40 mouse cellular contexts compared by ENCODE assay signal in the genomic region with DNA sequence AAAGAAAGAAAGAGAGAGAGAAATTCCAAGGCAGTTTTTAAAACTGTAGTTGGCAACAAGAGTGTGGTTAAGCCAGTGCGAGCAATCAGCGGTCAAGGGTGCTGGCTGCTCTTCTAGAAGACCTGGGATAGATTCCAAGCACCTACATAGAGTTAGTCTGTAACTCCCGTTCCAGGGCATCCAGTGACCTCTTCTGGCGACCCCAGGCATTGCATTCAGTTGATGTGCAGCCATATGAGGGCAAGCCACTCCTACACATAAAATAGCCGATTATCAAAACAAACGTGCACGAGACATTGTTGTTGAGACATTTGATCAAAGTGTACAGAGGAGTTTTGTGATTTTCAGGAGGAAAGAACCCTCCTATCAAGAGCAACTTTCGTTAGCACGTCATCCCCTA. TPM values are rescaled to one million over a fixed set of nuclear protein-coding genes. Genes with fewer than 3 reads are reported as not detected.
DNase-seq lines count a peak whose midpoint lies in the region; ATAC-seq and TF ChIP-seq lines count a peak whose summit lies in the region.
"Had no signal": no experiment of that assay in that cellular context is flagged by ENCODE, and none has a peak within 500 bp of the region (broad histone marks: within the 10 kb centered on the region; RNA-seq: fewer than 3 reads in every experiment).

No protein-coding gene starts in this region.

- no peaks in the 10 kb centered on the region for H3K27me3 ChIP-seq in thymus, adult 2 months (ENCODE audit: control insufficient read depth, insufficient read depth, low read length)
- H3K27me3 ChIP-seq in MEL (ENCODE audit: control insufficient read depth in 1 of 2, insufficient read depth in 2 of 2, low read length in 2 of 2), result no peaks in the 10 kb centered on the region
- no peaks in the 10 kb centered on the region for H3K27me3 ChIP-seq in stomach, postnatal 0 days (ENCODE audit: control insufficient read depth, insufficient read depth, low read length)
- H3K27me3 ChIP-seq in intestine, embryonic 15.5 days (replicated peaks), result no peaks in the 10 kb centered on the region
- H3K27me3 ChIP-seq: CH12.LX; embryonic facial prominence, embryonic 15.5 days; forebrain, embryonic 13.5 days; hindbrain, embryonic 13.5 days; limb, embryonic 13.5 days; liver, embryonic 12.5 days; megakaryocyte, embryonic 14.5 days; midbrain, embryonic 12.5 days had no signal

- H3K4me1 ChIP-seq in thymus, adult 2 months (replicated peaks; ENCODE audit: control insufficient read depth, insufficient read depth, low read length), result no peaks in the 10 kb centered on the region
- H3K4me1 ChIP-seq in MEL (ENCODE audit: control insufficient read depth in 1 of 2, insufficient read depth in 2 of 2, low read length in 2 of 2), result no peaks in the 10 kb centered on the region
- H3K4me1 ChIP-seq in stomach, postnatal 0 days (replicated peaks; ENCODE audit: control insufficient read depth, insufficient read depth), result no peaks in the 10 kb centered on the region
- H3K4me1 ChIP-seq in intestine, embryonic 15.5 days (replicated peaks), result no peaks in the 10 kb centered on the region
- H3K4me1 ChIP-seq: embryonic facial prominence, embryonic 15.5 days; limb, embryonic 13.5 days; liver, embryonic 12.5 days; megakaryocyte, embryonic 14.5 days; midbrain, embryonic 12.5 days had no signal

- no peak for TF ChIP-seq CTCF in thymus, adult 2 months (IDR thresholded peaks at IDR 0.05; ENCODE audit: borderline replicate concordance, control insufficient read depth, extremely low read depth, insufficient read depth, low read length, poor library complexity)
- TF ChIP-seq CTCF in MEL (IDR thresholded peaks at IDR 0.05 in 2 of 3, conservative IDR thresholded peaks at IDR 0.05 in 1 of 3; ENCODE audit: control insufficient read depth in 1 of 3, insufficient read depth in 1 of 3, low read depth in 2 of 3, low read length in 3 of 3, poor library complexity in 1 of 3, severe bottlenecking in 1 of 3), result peak in 1 of 3 experiments; percentile 2; a peak in 3 of 6 replicates
- 0 out of 2 replicates have a peak, but pooled peaks have one; percentile 5 for TF ChIP-seq CTCF in stomach, postnatal 0 days (IDR thresholded peaks at IDR 0.05; ENCODE audit: low read depth)

- TF ChIP-seq EP300 in MEL (IDR thresholded peaks at IDR 0.05; ENCODE audit: low read depth in 1 of 2, low read length in 2 of 2), result no peak
- TF ChIP-seq EP300 in stomach, postnatal 0 days (optimal IDR thresholded peaks at IDR 0.05), result no peak

- H3K9ac ChIP-seq in MEL (ENCODE audit: control insufficient read depth, low read depth, low read length, poor library complexity, severe bottlenecking), result no peak overlapping the region
- no peak overlapping the region for H3K9ac ChIP-seq in stomach, postnatal 0 days (ENCODE audit: low read length)
- H3K9ac ChIP-seq in intestine, embryonic 15.5 days, result no peak overlapping the region
- H3K9ac ChIP-seq: embryonic facial prominence, embryonic 15.5 days; forebrain, embryonic 13.5 days; hindbrain, embryonic 13.5 days; limb, embryonic 13.5 days; liver, embryonic 12.5 days; midbrain, embryonic 12.5 days had no signal

- no peaks in the 10 kb centered on the region for H3K36me3 ChIP-seq in thymus, adult 2 months (ENCODE audit: control insufficient read depth, insufficient read depth, low read length)
- H3K36me3 ChIP-seq in MEL (ENCODE audit: control insufficient read depth in 1 of 2, insufficient read depth in 2 of 2, low read length in 2 of 2), result no peaks in the 10 kb centered on the region
- no peaks in the 10 kb centered on the region for H3K36me3 ChIP-seq in stomach, postnatal 0 days (ENCODE audit: control insufficient read depth, insufficient read depth, low read length)
- no peaks in the 10 kb centered on the region for H3K36me3 ChIP-seq in intestine, embryonic 15.5 days
- H3K36me3 ChIP-seq: embryonic facial prominence, embryonic 10.5 days; embryonic facial prominence, embryonic 15.5 days; hindbrain, embryonic 13.5 days; limb, embryonic 13.5 days; liver, embryonic 12.5 days; midbrain, embryonic 12.5 days had no signal

- 92% methylated on average over 9 of the region's 9 CpGs for WGBS in thymus, adult 2 months
- 84% methylated on average over 9 of the region's 9 CpGs for WGBS in stomach, postnatal 0 days
- 83% methylated on average over 9 of the region's 9 CpGs for WGBS in intestine, embryonic 15.5 days

- TF ChIP-seq RAD21 in MEL (IDR thresholded peaks at IDR 0.05; ENCODE audit: low read depth, low read length), result no peak; the same call in 1 of the 2 replicates

- ATAC-seq in stomach, postnatal 0 days (ENCODE audit: low FRiP score, low TSS enrichment), result no peak
- no peak for ATAC-seq in intestine, embryonic 15.5 days
- ATAC-seq: forebrain, embryonic 13.5 days; liver, embryonic 12.5 days; lung, postnatal 0 days had no signal

- peak; percentile 35 for DNase-seq in heart, adult 11 months
- DNase-seq in heart, adult 8-10 months (ENCODE audit: low spot score), result no peak
- DNase-seq in thymus, postnatal 14 days, result peak; percentile 9
- DNase-seq in thymus, adult 2 months, result no peak
- DNase-seq in MEL (ENCODE audit: low read depth, low spot score), result peak; percentile 7
- no peak for DNase-seq in stomach, postnatal 0 days (ENCODE audit: low spot score)
- DNase-seq in cerebellum, adult 11-12 months, result no peak
- DNase-seq: adrenal gland, postnatal 25 days; cerebellum, adult 18-20 months; cerebellum, postnatal 14 days; gastrocnemius, postnatal 10 days; heart, postnatal 36 days; kidney, adult 11 months; kidney, postnatal 14 days; lung, adult 18-20 months; lung, postnatal 4 days; retina, postnatal 1 day; right cerebral cortex, postnatal 25 days had no signal

- H3K4me3 ChIP-seq in thymus, adult 2 months (ENCODE audit: control insufficient read depth, insufficient read depth, low read length), result no peak overlapping the region
- H3K4me3 ChIP-seq in MEL (ENCODE audit: control insufficient read depth in 1 of 2, insufficient read depth in 1 of 2, low read depth in 2 of 2, low read length in 2 of 2), result no peak overlapping the region
- no peak overlapping the region for H3K4me3 ChIP-seq in stomach, postnatal 0 days (ENCODE audit: low read depth, low read length)
- no peak overlapping the region for H3K4me3 ChIP-seq in intestine, embryonic 15.5 days (replicated peaks)
- H3K4me3 ChIP-seq: embryonic facial prominence, embryonic 10.5 days; embryonic facial prominence, embryonic 15.5 days; forebrain, embryonic 13.5 days; hindbrain, embryonic 13.5 days; left cerebral cortex, adult 2 months; limb, embryonic 13.5 days; liver, embryonic 12.5 days; megakaryocyte, embryonic 14.5 days; midbrain, embryonic 12.5 days had no signal

- H3K27ac ChIP-seq in thymus, adult 2 months (ENCODE audit: control insufficient read depth, insufficient read depth, low read length), result no peak overlapping the region
- no peak overlapping the region for H3K27ac ChIP-seq in MEL (ENCODE audit: control insufficient read depth, low read depth, low read length)
- no peak overlapping the region for H3K27ac ChIP-seq in stomach, postnatal 0 days (replicated peaks)
- no peak overlapping the region for H3K27ac ChIP-seq in intestine, embryonic 15.5 days
- H3K27ac ChIP-seq: embryonic facial prominence, embryonic 10.5 days; embryonic facial prominence, embryonic 15.5 days; forebrain, embryonic 13.5 days; hindbrain, embryonic 13.5 days; left cerebral cortex, adult 2 months; limb, embryonic 13.5 days; liver, embryonic 12.5 days; midbrain, embryonic 12.5 days had no signal

- no peaks in the 10 kb centered on the region for H3K9me3 ChIP-seq in MEL (replicated peaks; ENCODE audit: insufficient read depth, low read length)
- H3K9me3 ChIP-seq in stomach, postnatal 0 days (ENCODE audit: control insufficient read depth, low read length), result no peaks in the 10 kb centered on the region
- H3K9me3 ChIP-seq in intestine, embryonic 15.5 days, result no peaks in the 10 kb centered on the region
- H3K9me3 ChIP-seq: embryonic facial prominence, embryonic 10.5 days; limb, embryonic 13.5 days; liver, embryonic 12.5 days; midbrain, embryonic 12.5 days had no signal

- H3K4me2 ChIP-seq in stomach, postnatal 0 days (replicated peaks; ENCODE audit: low read depth), result no peak overlapping the region
- H3K4me2 ChIP-seq in intestine, embryonic 15.5 days (replicated peaks), result no peak overlapping the region
- H3K4me2 ChIP-seq: embryonic facial prominence, embryonic 15.5 days; forebrain, embryonic 13.5 days; heart, embryonic 11.5 days; hindbrain, embryonic 13.5 days; limb, embryonic 13.5 days; liver, embryonic 12.5 days; midbrain, embryonic 12.5 days had no signal

- no peak for TF ChIP-seq POLR2A in thymus, adult 2 months (IDR thresholded peaks at IDR 0.05; ENCODE audit: control insufficient read depth, extremely low read depth, insufficient read depth, low read length, poor library complexity)
- no peak for TF ChIP-seq POLR2A in MEL (IDR thresholded peaks at IDR 0.05; ENCODE audit: control insufficient read depth in 1 of 2, insufficient read depth in 1 of 2, low read depth in 1 of 2, low read length in 2 of 2, poor library complexity in 1 of 2)

- no peaks in the 10 kb centered on the region for H3K79me2 ChIP-seq in MEL (ENCODE audit: control insufficient read depth, insufficient read depth, low read length, poor library complexity)

TF ChIP-seq in MEL, 35 proteins besides CTCF, POLR2A, EP300 and RAD21:
- TF ChIP-seq NRF1 (IDR thresholded peaks at IDR 0.05; ENCODE audit: insufficient read depth, low read depth, low read length, poor library complexity, severe bottlenecking) (no peak), HCFC1 (IDR thresholded peaks at IDR 0.05; ENCODE audit: low read depth, low read length) (no peak), ZC3H11A (IDR thresholded peaks at IDR 0.05; ENCODE audit: low read depth, low read length) (no peak), MAZ (IDR thresholded peaks at IDR 0.05; ENCODE audit: low read depth, low read length) (no peak)
TF ChIP-seq in MEL: peak in this region for 0.

RNA-seq across cellular contexts. Expression of a gene that starts 37.6 kb away (rescaled TPM):
- not detected for total RNA-seq in heart, adult 8-10 months (2022)
- polyA plus RNA-seq in thymus, adult 2 months (2012; rRNA removed), result 0.06 and 0.09 TPM in 2 replicates
- total RNA-seq in MEL (2012; rRNA removed), result not detected in 2 replicates
- not detected for polyA plus RNA-seq in MEL (2012; ENCODE audit: insufficient read depth in 1 of 2, insufficient read length in 2 of 2, low read depth in 1 of 2, low replicate concordance in 2 of 2, missing spikeins in 1 of 2)
- polyA plus RNA-seq in stomach, postnatal 0 days (2015; fragmentation: Nextera tagmentation; extraction: Ambion mirVana), result 0.93 and 1.0 TPM in 2 replicates
- polyA plus RNA-seq in intestine, embryonic 15.5 days (2015; fragmentation: Nextera tagmentation; extraction: Ambion mirVana), result 1.3 and 1.4 TPM in 2 replicates
- total RNA-seq: CH12.LX; heart, postnatal 36 days had no signal
- polyA plus RNA-seq: C2C12 had no signal

RNA-seq across cellular contexts. Expression of a gene that starts 55.5 kb away (rescaled TPM):
- not detected for total RNA-seq in heart, adult 8-10 months (2022)
- not detected in 2 replicates for polyA plus RNA-seq in thymus, adult 2 months (2012; rRNA removed)
- not detected in 2 replicates for total RNA-seq in MEL (2012; rRNA removed)
- polyA plus RNA-seq in MEL (2012; ENCODE audit: insufficient read depth in 1 of 2, insufficient read length in 2 of 2, low read depth in 1 of 2, low replicate concordance in 2 of 2, missing spikeins in 1 of 2), result not detected
- polyA plus RNA-seq in stomach, postnatal 0 days (2015; fragmentation: Nextera tagmentation; extraction: Ambion mirVana), result not detected in 2 replicates
- polyA plus RNA-seq in intestine, embryonic 15.5 days (2015; fragmentation: Nextera tagmentation; extraction: Ambion mirVana), result not detected in 2 replicates
- total RNA-seq: adrenal gland, adult 18-20 months; adrenal gland, postnatal 25 days; CH12.LX; gastrocnemius, postnatal 10 days; heart, postnatal 36 days; layer of hippocampus, postnatal 14 days; left cerebral cortex, adult 2 months; left cerebral cortex, postnatal 36 days had no signal
- polyA plus RNA-seq: C2C12; embryonic facial prominence, embryonic 10.5 days; embryonic facial prominence, embryonic 15.5 days; forebrain, embryonic 13.5 days; gonadal fat pad, adult 2 months; heart, embryonic 11.5 days; heart, embryonic 16.5 days; hindbrain, embryonic 13.5 days; kidney, embryonic 14.5 days; limb, embryonic 13.5 days; liver, embryonic 12.5 days; lung, postnatal 0 days; midbrain, embryonic 12.5 days; neural tube, embryonic 14.5 days; stomach, embryonic 16.5 days had no signal

Comparison
In these comparisons a context has a peak if more than half of its experiments do, and no peak if none do; other contexts are left out.
1. DNase-seq: peak in heart, adult 11 months (single experiment), thymus, postnatal 14 days (single experiment) and MEL (single experiment); none in heart, adult 8-10 months (single experiment), thymus, adult 2 months (single experiment), stomach, postnatal 0 days (single experiment) and cerebellum, adult 11-12 months (single experiment).